Mouse (Mus musculus): ENCODE measurements around the gene Pan2. TPM values are rescaled to one million over a fixed set of nuclear protein-coding genes. Genes with fewer than 3 reads are reported as not detected.
"Not testable (repeated sequence)": the region's sequence is repeated elsewhere in the genome, so short reads cannot be mapped to it uniquely, and the experiment has no call there.

Gene Pan2
- polyA plus RNA-seq, 1 experiment from 2014 or later = 11.8 TPM

DNA sequence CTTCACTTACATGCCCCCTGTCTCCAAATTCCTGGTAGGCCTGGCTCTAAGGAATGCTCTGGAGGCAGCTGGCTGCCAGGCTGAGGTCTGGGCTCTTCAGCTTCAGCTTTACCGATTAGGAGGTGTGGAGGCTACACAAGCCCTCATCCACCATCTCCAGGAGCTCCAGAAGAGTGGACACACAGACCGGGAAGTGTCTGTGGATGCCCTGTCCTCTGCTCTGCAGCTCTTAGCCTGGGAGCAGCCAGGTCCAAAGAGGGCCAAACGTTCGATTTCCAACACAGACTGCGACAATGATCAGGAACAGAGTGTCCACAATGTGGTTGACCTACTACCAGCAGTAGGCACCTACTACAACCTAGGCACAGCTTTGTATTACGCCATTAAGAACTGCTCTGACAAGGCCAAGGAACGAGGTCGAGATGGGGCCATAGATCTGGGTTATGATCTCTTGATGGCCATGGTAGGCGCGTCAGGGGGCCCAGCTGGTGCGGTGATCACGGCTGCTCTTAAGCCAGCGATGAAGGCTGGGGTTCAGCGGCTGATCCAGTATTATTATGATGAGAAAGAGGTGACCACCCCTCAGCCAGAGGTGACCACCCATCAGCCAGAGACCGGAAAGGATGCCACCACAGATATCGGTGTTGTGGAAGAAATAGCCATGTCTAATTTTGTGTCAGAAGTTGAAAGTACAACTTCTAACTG lies 33.8 kb upstream of the Pan2 start:
- Histone ChIP-seq H3K9me3 (replicated peaks) (no peaks in the 10 kb centered on the region), H3K4me1 (replicated peaks) (peaks cover 36% of the 10 kb centered on the region), H3K27me3 (no peaks in the 10 kb centered on the region), H3K4me3 (replicated peaks) (peak overlapping the region; percentile 86), H3K9ac (peak overlapping the region; percentile 76), H3K27ac (peak overlapping the region; percentile 61), H3K4me2 (peak overlapping the region; percentile 85), H3K36me3 (no peaks in the 10 kb centered on the region)
- WGBS (ENCODE audit: insufficient replicate concordance) = 81% methylated on average over 16 of the region's 16 CpGs
- ATAC-seq (ENCODE audit: low read depth) (no peak), DNase-seq (no peak)

DNA sequence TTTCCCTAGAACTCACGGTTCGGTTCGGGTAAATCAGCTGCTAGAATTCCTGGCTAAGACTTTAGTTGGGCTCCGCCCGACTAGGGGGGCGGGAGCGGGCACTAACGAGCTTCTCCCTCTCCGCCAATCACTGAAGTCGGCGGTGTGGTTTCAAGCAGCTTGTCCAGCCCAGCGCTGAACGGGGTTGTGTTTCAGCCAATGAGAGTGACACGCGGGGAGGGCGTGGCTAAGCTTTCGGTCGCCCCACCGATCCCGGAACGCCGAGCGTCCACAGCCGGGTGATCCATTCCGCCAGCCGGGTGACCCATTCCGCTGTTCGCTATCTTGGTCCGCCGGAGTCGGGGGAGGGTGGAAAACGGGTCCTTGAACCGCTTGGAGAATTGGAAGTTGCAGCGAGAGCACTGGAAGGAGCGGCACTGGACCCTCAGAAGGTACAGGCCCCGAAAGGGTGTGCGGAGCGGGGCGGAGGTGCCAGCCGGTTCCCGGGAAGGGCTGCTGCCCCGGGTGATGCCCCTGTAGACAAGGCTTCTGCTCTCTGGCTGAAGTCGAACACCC lies 32.8 kb upstream of the Pan2 start, which contains the start of gene Stat2:
Gene Stat2 (plus strand): TSS at position 273 of the 555 bp plus-strand sequence.
- DNase-seq = peak; percentile 97
- H3K4me3 ChIP-seq (replicated peaks) = peak within 1 kb of the TSS; percentile 86
- peak; percentile 98 for ATAC-seq (ENCODE audit: low read depth)
- no peaks in the 10 kb centered on the region for H3K9me3 ChIP-seq (replicated peaks)
- peak within 1 kb of the TSS; percentile 84 for H3K27ac ChIP-seq
- WGBS (ENCODE audit: insufficient replicate concordance) = under 1% methylated on average over 43 of the region's 43 CpGs
- H3K4me2 ChIP-seq = peak within 1 kb of the TSS; percentile 85
- H3K36me3 ChIP-seq = no peaks in the 10 kb centered on the region
- H3K27me3 ChIP-seq = no peaks in the 10 kb centered on the region
- H3K4me1 ChIP-seq (replicated peaks) = peaks cover 36% of the 10 kb centered on the region
- H3K9ac ChIP-seq = peak within 1 kb of the TSS; percentile 89

DNA sequence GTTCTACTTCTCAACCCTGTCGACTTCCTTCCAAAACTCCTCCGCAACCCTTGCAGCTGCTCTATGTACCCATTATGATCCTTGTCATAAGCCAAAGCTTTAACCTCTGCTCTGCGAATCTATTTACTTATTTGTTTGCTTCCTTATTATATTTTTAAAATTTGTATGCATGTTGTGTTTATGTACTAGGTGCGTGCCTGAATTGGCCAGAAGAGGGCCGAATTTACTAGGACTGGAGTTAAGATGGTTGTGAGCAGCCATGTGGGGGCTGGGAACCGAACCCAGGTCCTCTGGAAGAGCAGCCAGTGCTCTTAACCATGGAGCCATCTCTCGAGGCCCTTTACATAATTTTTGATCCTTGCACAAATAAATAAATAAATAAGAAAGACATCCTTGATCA lies 32.3 kb upstream of the Pan2 start:
- peak overlapping the region; percentile 84 for H3K27ac ChIP-seq
- WGBS (ENCODE audit: insufficient replicate concordance) = 34% methylated on average over 7 of the region's 7 CpGs
- peak overlapping the region; percentile 86 for H3K4me3 ChIP-seq (replicated peaks)
- ATAC-seq (ENCODE audit: low read depth) (no peak), DNase-seq (no peak)
- H3K36me3 ChIP-seq = no peaks in the 10 kb centered on the region
- peak overlapping the region; percentile 89 for H3K9ac ChIP-seq
- no peaks in the 10 kb centered on the region for H3K9me3 ChIP-seq (replicated peaks)
- peaks cover 36% of the 10 kb centered on the region for H3K4me1 ChIP-seq (replicated peaks)
- no peaks in the 10 kb centered on the region for H3K27me3 ChIP-seq
- peak overlapping the region; percentile 85 for H3K4me2 ChIP-seq

DNA sequence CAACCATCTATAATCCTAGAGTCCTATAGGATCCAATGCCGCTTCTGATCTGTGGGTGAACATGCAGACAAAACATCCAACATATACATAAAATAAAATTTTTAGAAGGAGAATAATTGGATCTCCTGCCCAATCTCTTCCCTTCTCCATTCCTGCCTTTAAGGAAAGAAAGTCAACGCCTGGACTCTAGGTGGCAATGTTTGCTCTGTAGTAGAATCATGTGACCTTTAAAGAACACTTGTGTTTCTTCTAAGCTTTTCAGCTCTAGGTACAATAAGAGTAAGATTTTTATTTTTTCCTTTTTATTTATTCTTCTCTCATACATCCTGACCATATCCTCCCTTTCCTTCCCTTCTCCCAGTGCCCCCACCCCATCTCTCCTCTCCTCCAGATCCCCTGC lies 31.3 kb upstream of the Pan2 start:
- peaks cover 6% of the 10 kb centered on the region; the same call in 1 of the 2 replicates for H3K36me3 ChIP-seq
- DNase-seq (no peak), ATAC-seq (ENCODE audit: low read depth) (no peak)
- H3K4me3 ChIP-seq (replicated peaks) = peak overlapping the region; percentile 19; the same call in 1 of the 2 replicates
- no peak overlapping the region for H3K9ac ChIP-seq
- 68% methylated on average over 2 of the region's 2 CpGs for WGBS (ENCODE audit: insufficient replicate concordance)
- H3K4me2 ChIP-seq = peak overlapping the region; percentile 85
- H3K27ac ChIP-seq = no peak overlapping the region; the same call in 1 of the 2 replicates
- peaks cover 36% of the 10 kb centered on the region for H3K4me1 ChIP-seq (replicated peaks)
- no peaks in the 10 kb centered on the region for H3K9me3 ChIP-seq (replicated peaks)
- no peaks in the 10 kb centered on the region for H3K27me3 ChIP-seq

DNA sequence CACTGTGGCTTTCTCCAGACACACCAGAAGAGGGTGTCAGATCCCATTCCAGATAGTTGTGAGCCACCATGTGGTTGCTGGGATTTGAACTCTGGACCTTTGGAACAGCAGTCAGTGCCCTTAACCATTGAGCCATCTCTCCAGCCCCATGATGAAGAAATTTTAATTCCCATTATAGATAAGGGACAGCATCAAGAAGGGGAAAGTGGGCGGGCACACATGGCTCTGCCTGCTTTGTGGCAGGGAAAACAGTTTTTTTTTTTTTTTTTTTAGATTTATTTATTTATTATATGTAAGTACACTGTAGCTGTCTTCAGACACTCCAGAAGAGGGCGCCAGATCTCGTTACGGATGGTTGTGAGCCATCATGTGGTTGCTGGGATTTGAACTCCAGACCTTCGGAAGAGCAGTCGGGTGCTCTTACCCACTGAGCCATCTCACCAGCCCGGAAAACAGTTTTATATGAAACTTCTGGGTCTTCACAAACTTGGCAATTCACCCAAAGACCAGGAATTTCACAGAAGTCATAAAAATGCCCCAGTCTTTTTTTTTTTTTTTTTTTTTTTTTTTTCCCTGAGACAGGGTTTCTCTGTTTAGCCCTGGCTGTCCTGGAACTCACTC lies 30.2 kb upstream of the Pan2 start:
- not testable (repeated sequence) for H3K4me3 ChIP-seq (replicated peaks); H3K9ac ChIP-seq; ATAC-seq (ENCODE audit: low read depth); H3K9me3 ChIP-seq (replicated peaks); H3K27ac ChIP-seq; DNase-seq; H3K4me2 ChIP-seq; H3K27me3 ChIP-seq
- peaks cover 36% of the 10 kb centered on the region for H3K4me1 ChIP-seq (replicated peaks)
- 73% methylated on average over 4 of the region's 7 CpGs for WGBS (ENCODE audit: insufficient replicate concordance)
- peaks cover 11% of the 10 kb centered on the region for H3K36me3 ChIP-seq

DNA sequence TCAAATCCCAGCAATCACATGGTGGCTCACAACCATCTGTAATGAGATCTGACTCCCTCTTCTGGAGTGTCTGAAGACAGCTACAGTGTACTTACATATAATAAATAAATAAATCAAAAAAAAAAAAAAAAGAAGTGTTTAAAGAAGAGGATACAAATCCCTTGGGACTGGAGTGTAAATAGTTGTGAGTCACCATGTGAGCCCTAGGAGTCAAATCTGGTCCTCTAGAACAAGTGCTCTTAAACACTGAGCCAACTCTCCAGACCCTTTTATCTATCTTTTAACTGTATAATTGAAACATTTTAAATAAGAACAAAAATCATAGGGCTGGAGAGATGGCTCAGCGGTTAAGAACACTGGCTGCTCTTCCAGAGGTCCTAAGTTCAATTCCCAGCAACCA lies 27.8 kb upstream of the Pan2 start:
- H3K9ac ChIP-seq; DNase-seq; H3K4me3 ChIP-seq (replicated peaks); H3K27me3 ChIP-seq; H3K27ac ChIP-seq; H3K4me2 ChIP-seq; ATAC-seq (ENCODE audit: low read depth); H3K9me3 ChIP-seq (replicated peaks): not testable (repeated sequence)
- peaks cover 24% of the 10 kb centered on the region for H3K4me1 ChIP-seq (replicated peaks)
- WGBS (ENCODE audit: insufficient replicate concordance) = 85% methylated on average over 1 of the region's 1 CpGs
- peaks cover 26% of the 10 kb centered on the region for H3K36me3 ChIP-seq

DNA sequence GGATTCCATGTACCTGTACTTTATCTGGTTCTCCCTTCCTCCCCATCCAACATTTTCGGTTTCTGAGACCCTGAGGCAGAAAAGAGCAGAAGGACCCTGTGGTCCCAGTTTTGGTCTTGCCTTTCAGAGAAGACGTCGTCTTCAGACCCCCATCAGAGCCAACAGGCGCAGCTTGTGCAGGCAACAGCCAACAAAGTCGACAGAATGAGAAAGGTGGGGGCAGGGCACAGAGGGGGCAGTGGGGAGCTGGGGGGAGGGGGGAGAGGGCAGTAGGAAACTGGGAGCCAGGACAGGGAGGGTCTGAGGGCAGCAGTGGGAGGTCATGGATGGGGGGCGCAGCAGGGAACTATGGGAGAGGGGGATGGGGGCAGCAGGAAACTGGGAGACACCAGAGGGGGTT lies 25.0 kb upstream of the Pan2 start:
- H3K9ac ChIP-seq = no peak overlapping the region
- H3K4me3 ChIP-seq (replicated peaks) = no peak overlapping the region
- H3K36me3 ChIP-seq = peaks cover 48% of the 10 kb centered on the region
- no peaks in the 10 kb centered on the region for H3K9me3 ChIP-seq (replicated peaks)
- DNase-seq (no peak), ATAC-seq (ENCODE audit: low read depth) (no peak)
- no peaks in the 10 kb centered on the region for H3K27me3 ChIP-seq
- H3K4me1 ChIP-seq (replicated peaks) = 0 out of 2 replicates have a peak, but pooled peaks cover 3% of the 10 kb centered on the region
- WGBS (ENCODE audit: insufficient replicate concordance) = 82% methylated on average over 6 of the region's 6 CpGs
- no peak overlapping the region for H3K4me2 ChIP-seq
- H3K27ac ChIP-seq = no peak overlapping the region

DNA sequence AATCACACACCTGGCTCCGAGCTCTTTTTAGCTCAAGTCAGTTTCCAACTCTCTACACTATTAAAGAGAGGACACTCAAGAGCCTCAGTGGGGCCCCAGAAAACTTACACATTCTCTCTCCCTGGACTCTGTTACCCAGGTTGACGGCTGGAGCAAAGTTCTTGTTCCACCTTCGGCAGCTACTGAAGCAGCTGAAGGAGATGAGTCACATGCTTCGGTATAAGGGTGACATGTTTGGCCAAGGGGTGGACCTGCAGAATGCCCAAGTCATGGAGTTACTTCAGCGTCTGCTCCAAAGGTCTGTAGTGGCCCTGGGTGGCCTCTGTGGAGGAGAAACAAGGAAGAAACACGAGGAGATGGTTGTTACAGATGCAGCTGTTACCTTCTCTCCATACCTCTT lies 22.2 kb upstream of the Pan2 start:
- Histone ChIP-seq H3K27me3 (no peaks in the 10 kb centered on the region), H3K27ac (no peak overlapping the region), H3K36me3 (peaks cover 72% of the 10 kb centered on the region), H3K4me3 (replicated peaks) (no peak overlapping the region), H3K9ac (no peak overlapping the region), H3K4me2 (no peak overlapping the region), H3K4me1 (replicated peaks) (no peaks in the 10 kb centered on the region), H3K9me3 (replicated peaks) (no peaks in the 10 kb centered on the region)
- DNase-seq (no peak), ATAC-seq (ENCODE audit: low read depth) (no peak)
- 74% methylated on average over 6 of the region's 6 CpGs for WGBS (ENCODE audit: insufficient replicate concordance)

DNA sequence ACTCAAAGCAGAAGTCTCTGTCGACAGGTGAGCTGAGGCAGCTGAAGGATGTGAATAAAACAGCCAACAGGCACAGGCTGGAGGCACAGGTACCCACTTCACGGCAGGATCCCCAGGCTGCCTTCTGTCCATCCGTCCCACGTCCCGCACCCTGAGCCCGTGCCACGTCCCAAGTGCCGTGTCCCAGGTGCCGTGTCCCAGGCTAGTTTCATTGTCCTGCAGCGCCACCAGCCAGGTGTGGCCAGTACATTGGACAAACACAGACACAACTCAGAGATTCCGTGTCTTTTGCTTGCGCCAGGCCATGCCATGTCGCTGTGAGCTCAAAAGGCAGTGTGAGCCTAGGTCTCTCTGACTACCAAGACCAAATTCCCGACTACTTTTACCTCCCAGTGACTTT lies 21.5 kb upstream of the Pan2 start:
- H3K9me3 ChIP-seq (replicated peaks) = no peaks in the 10 kb centered on the region
- H3K27ac ChIP-seq = no peak overlapping the region
- ATAC-seq (ENCODE audit: low read depth) = no peak
- H3K4me2 ChIP-seq = no peak overlapping the region
- peaks cover 74% of the 10 kb centered on the region for H3K36me3 ChIP-seq
- WGBS (ENCODE audit: insufficient replicate concordance) = 90% methylated on average over 14 of the region's 14 CpGs
- no peak overlapping the region for H3K4me3 ChIP-seq (replicated peaks)
- no peaks in the 10 kb centered on the region for H3K27me3 ChIP-seq
- no peak for DNase-seq
- H3K4me1 ChIP-seq (replicated peaks) = no peaks in the 10 kb centered on the region
- no peak overlapping the region for H3K9ac ChIP-seq

DNA sequence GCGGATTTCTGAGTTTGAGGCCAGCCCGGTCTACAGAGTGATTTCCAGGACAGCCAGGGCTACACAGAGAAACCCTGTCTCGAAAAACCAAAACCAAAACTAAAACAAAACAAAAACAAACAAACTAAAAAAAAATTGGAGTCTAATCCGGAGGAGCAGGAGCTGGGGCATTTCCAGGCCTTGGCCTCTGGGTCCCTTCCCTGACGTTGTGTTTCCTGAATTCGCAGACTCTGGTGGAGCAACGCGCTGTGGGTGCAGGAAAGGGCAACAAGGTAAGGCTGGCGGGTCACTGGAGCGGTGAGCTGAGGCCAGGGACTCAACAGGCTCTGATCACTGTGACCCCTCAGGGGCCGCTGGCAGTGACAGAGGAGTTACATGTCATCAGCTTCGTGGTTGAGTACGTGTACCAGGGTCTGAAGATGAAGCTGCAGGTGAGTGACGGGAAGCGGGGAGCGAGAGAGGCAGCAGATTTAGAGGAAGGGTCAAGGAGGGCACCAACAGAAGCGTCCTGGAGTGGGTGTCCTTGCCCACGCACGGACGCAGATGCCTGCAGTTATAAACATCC lies 20.2 kb upstream of the Pan2 start:
- Histone ChIP-seq H3K27ac (no peak overlapping the region), H3K9me3 (replicated peaks) (no peaks in the 10 kb centered on the region), H3K4me2 (no peak overlapping the region), H3K4me1 (replicated peaks) (no peaks in the 10 kb centered on the region), H3K36me3 (peaks cover 72% of the 10 kb centered on the region), H3K27me3 (no peaks in the 10 kb centered on the region), H3K9ac (no peak overlapping the region), H3K4me3 (replicated peaks) (no peak overlapping the region)
- 86% methylated on average over 20 of the region's 20 CpGs for WGBS (ENCODE audit: insufficient replicate concordance)
- no peak for ATAC-seq (ENCODE audit: low read depth)
- no peak for DNase-seq

Data from liver, embryonic 13.5 days (tissue).